Mouse (Mus musculus): ENCODE data around the gene Sept12. TPM values are rescaled to one million over a fixed set of nuclear protein-coding genes. Genes with fewer than 3 reads are reported as not detected.

Sept12 gene
- polyA plus RNA-seq, 1 experiment: not detected

DNA sequence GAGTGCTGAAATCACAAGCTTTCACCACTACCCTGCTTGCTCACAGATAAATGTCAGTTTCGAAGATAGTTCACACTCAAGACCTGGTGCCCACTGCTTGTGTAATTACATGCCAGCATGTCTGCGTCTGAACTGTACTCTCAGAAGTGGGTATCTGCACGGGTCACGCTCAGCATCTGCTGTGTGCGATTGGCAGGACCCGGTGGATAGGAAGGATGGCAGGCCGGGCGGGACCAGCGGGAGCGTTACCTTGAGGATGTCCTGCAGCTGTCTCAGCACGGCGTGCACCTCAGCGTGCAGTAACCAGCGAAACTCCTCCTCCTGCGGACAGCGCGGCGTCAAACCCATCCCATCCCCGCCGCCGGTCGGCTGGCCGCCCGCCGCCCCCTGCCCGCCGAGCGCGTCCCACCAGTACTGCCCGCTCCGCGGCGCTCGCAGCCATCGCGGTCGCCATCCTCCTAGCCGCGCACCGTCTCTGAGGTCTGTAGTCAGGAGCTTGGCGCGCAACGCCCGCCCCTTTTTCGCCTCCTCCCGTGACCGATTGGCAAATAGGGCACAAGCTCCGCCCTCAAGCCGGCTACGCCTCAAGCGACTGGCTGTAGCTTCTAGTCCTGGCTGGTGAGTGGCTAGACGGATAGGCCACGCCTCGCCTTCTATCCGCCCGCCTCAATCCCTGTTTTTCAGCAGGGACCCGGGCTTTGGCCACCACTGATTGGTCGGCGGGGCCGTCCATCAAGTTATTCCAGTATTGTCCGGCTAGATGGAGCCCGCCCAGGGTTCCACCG, 15.6 kb upstream of the Sept12 start, which contains the start of gene Rogdi:
Rogdi (minus strand) TSS at position 500 of the 785 bp plus-strand sequence.
- WGBS: under 1% methylated on average over 63 of the region's 63 CpGs
- Histone ChIP-seq H3K27ac (ENCODE audit: insufficient read depth, low read depth, low read length) (peak within 1 kb of the TSS; percentile 75), H3K4me3 (ENCODE audit: insufficient read depth, low read depth, low read length) (peak within 1 kb of the TSS; percentile 83), H3K27me3 (replicated peaks; ENCODE audit: control insufficient read depth, insufficient read depth, low read length) (no peaks in the 10 kb centered on the region), H3K36me3 (ENCODE audit: control insufficient read depth, insufficient read depth, low read length) (no peaks in the 10 kb centered on the region), H3K4me1 (ENCODE audit: control insufficient read depth, insufficient read depth, low read length) (peaks cover 10% of the 10 kb centered on the region)
- peak; percentile 25; the same call in 1 of the 2 replicates for TF ChIP-seq CTCF (conservative IDR thresholded peaks at IDR 0.05; ENCODE audit: insufficient read depth, insufficient read length, low read depth, low read length)
- TF ChIP-seq POLR2A (IDR thresholded peaks at IDR 0.05; ENCODE audit: low read depth, low read length): peak; percentile 74
- peak; percentile 100 for DNase-seq

DNA sequence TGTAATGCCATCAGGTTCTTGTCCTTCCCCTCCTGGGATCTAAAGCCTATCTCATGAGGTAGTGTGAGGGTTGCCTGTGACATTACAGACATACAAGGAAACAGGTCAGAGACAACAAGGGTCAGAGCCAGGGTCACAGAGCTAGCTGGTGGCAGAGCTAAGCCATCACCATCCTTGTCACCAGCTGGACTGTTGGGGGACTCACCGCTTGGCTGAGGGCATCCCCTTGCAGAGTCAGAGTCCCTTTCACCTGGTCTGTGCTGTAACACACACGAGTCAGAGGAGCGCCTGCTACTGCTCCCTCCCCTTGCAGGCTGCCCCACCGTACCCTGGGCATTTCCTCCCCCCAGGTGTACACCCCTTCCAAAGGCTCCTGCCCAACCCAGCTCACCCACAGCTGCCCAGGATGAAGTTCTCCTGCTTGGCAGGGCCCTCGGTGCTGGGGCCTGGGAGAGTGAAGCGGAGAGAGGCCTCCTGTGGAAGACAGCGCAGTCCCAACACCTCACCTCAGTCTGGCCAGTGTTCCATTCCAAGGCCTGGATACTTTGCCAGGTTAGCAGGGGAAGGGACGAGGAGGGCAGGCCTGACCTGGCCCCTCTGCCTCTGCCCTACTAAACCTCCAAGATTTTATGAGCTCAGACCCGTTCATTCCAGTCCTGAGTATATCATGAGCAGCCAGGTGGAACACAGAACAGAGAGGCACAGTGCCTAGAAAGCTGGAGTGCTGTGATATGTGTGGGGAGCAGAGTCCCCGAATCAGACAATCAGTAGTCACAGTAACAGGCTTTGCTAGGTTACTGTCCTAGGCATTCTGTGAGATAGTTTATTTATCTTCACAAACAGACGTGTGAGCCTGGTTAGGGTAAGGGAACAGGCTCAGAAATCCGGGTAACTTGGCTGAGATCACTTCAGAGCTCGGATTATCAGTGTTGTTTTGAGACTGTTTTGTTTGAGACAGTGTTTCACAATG, 14.7 kb upstream of the Sept12 start:
- Histone ChIP-seq H3K4me1 (ENCODE audit: control insufficient read depth, insufficient read depth, low read length) (peaks cover 10% of the 10 kb centered on the region), H3K36me3 (ENCODE audit: control insufficient read depth, insufficient read depth, low read length) (no peaks in the 10 kb centered on the region), H3K4me3 (ENCODE audit: insufficient read depth, low read depth, low read length) (peak overlapping the region; percentile 83), H3K27ac (ENCODE audit: insufficient read depth, low read depth, low read length) (peak overlapping the region; percentile 75), H3K27me3 (replicated peaks; ENCODE audit: control insufficient read depth, insufficient read depth, low read length) (no peaks in the 10 kb centered on the region)
- DNase-seq: peak; percentile 76
- TF ChIP-seq CTCF (conservative IDR thresholded peaks at IDR 0.05; ENCODE audit: insufficient read depth, insufficient read length, low read depth, low read length): no peak
- no peak for TF ChIP-seq POLR2A (IDR thresholded peaks at IDR 0.05; ENCODE audit: low read depth, low read length)
- WGBS: 24% methylated on average over 13 of the region's 13 CpGs

DNA sequence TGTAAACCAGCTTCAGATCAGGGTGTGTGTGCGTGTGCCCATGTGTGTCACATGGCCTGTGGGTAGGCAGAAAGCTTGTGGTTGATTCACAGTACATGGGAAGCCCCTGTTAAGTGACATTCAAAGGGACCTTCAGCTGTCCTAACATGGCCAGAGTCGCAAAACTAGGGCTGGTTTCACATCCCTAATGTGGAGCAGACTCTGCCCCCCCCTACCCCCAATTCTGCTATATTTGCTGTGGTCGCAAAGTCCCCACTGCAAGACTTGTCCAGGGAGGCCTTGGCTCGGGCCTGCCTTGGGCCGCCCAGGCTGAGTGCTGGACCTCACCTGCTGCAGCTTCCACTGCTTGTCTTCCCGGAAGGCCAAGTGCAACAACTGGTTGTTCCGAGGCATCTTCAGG, 13.6 kb upstream of the Sept12 start:
- Histone ChIP-seq H3K4me3 (ENCODE audit: insufficient read depth, low read depth, low read length) (no peak overlapping the region), H3K27me3 (replicated peaks; ENCODE audit: control insufficient read depth, insufficient read depth, low read length) (no peaks in the 10 kb centered on the region), H3K27ac (ENCODE audit: insufficient read depth, low read depth, low read length) (no peak overlapping the region), H3K36me3 (ENCODE audit: control insufficient read depth, insufficient read depth, low read length) (no peaks in the 10 kb centered on the region), H3K4me1 (ENCODE audit: control insufficient read depth, insufficient read depth, low read length) (peaks cover 15% of the 10 kb centered on the region)
- TF ChIP-seq CTCF (conservative IDR thresholded peaks at IDR 0.05; ENCODE audit: insufficient read depth, insufficient read length, low read depth, low read length) (no peak), POLR2A (IDR thresholded peaks at IDR 0.05; ENCODE audit: low read depth, low read length) (no peak)
- no peak for DNase-seq
- 78% methylated on average over 7 of the region's 7 CpGs for WGBS

DNA sequence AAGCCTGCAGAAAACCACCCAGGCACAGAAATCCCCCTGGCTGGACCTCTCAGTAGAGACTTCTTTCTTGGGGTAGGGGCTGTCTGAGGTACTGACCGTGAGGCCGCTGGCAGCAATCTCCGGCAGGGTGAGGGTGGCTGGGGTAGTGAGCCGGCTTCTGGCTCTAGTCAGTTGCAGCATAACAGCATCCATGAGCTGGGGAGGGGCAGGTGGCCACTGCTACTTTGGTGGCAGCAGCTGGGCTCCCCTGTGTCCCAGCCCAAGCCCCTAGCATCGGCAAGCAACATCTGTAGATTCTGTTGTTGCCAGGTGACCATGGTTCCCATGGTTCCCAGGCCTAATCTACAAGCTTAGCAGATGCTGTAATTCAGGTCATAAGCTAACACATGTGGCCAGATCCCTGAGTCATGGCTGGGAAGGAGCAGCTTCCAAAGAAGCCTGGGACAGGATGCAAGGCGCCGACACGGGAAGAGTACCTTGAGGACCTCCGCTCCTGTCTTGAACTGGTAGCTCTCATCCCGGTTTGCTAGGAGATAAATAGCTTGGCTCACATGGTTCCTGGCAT, 12.8 kb upstream of the Sept12 start:
- WGBS: 92% methylated on average over 10 of the region's 10 CpGs
- H3K4me3 ChIP-seq (ENCODE audit: insufficient read depth, low read depth, low read length): no peak overlapping the region
- H3K27ac ChIP-seq (ENCODE audit: insufficient read depth, low read depth, low read length): no peak overlapping the region
- no peak for DNase-seq
- TF ChIP-seq CTCF (conservative IDR thresholded peaks at IDR 0.05; ENCODE audit: insufficient read depth, insufficient read length, low read depth, low read length) (no peak), POLR2A (IDR thresholded peaks at IDR 0.05; ENCODE audit: low read depth, low read length) (no peak)
- H3K27me3 ChIP-seq (replicated peaks; ENCODE audit: control insufficient read depth, insufficient read depth, low read length): no peaks in the 10 kb centered on the region
- peaks cover 15% of the 10 kb centered on the region for H3K4me1 ChIP-seq (ENCODE audit: control insufficient read depth, insufficient read depth, low read length)
- H3K36me3 ChIP-seq (ENCODE audit: control insufficient read depth, insufficient read depth, low read length): no peaks in the 10 kb centered on the region

DNA sequence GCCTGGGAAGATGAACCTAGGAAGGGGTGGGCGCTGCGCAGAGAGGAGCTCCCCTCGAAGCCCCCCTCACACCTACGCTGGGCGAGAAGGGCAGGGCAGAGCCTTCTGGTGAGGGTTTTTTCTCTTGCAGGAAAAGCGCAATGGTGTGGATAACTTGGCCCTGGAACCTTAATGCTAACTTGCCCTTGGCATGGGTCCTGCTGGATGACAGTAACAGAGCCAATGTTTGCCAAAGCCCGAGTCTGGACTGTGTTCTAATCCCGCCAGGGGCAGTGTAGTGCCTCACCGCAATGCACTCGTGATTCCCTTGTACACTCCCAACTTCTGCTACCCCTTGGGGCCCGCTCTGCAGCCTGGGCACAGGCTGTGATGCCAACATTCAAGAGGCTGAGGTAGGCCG, 10.4 kb upstream of the Sept12 start:
- Histone ChIP-seq H3K4me3 (ENCODE audit: insufficient read depth, low read depth, low read length) (peak overlapping the region; percentile 48; the same call in 1 of the 2 replicates), H3K27ac (ENCODE audit: insufficient read depth, low read depth, low read length) (peak overlapping the region; percentile 76), H3K36me3 (ENCODE audit: control insufficient read depth, insufficient read depth, low read length) (no peaks in the 10 kb centered on the region), H3K27me3 (replicated peaks; ENCODE audit: control insufficient read depth, insufficient read depth, low read length) (no peaks in the 10 kb centered on the region), H3K4me1 (ENCODE audit: control insufficient read depth, insufficient read depth, low read length) (peaks cover 15% of the 10 kb centered on the region)
- 58% methylated on average over 12 of the region's 12 CpGs for WGBS
- peak; percentile 88 for DNase-seq
- no peak for TF ChIP-seq POLR2A (IDR thresholded peaks at IDR 0.05; ENCODE audit: low read depth, low read length)
- 0 out of 2 replicates have a peak, but pooled peaks have one; percentile 17 for TF ChIP-seq CTCF (conservative IDR thresholded peaks at IDR 0.05; ENCODE audit: insufficient read depth, insufficient read length, low read depth, low read length)

DNA sequence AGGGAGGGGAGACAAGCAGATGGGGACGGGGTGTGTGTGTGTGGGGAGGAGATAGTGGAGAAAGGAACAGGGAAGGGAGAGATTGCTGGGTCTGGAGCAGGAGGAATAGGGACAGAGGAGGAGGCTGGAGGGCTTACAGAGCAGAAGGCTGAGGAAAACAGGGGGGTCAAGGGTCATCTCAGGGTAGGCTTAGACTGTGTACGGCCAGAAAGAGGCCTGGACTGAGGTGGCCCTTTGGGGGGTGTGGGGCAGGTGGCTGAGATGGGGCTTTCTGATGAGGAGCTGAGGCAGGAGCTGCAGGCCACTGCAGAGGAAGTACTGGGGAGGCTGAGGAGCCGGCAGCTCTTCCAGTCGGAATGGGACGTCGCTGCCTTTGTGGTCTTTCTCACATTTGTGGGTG, 9.8 kb upstream of the Sept12 start:
- WGBS: 37% methylated on average over 6 of the region's 6 CpGs
- peak overlapping the region; percentile 76 for H3K27ac ChIP-seq (ENCODE audit: insufficient read depth, low read depth, low read length)
- no peaks in the 10 kb centered on the region for H3K27me3 ChIP-seq (replicated peaks; ENCODE audit: control insufficient read depth, insufficient read depth, low read length)
- H3K4me3 ChIP-seq (ENCODE audit: insufficient read depth, low read depth, low read length): peak overlapping the region; percentile 48
- TF ChIP-seq CTCF (conservative IDR thresholded peaks at IDR 0.05; ENCODE audit: insufficient read depth, insufficient read length, low read depth, low read length) (no peak), POLR2A (IDR thresholded peaks at IDR 0.05; ENCODE audit: low read depth, low read length) (no peak)
- H3K4me1 ChIP-seq (ENCODE audit: control insufficient read depth, insufficient read depth, low read length): peaks cover 12% of the 10 kb centered on the region
- no peaks in the 10 kb centered on the region for H3K36me3 ChIP-seq (ENCODE audit: control insufficient read depth, insufficient read depth, low read length)
- peak; percentile 40 for DNase-seq
